Mouse (Mus musculus) adrenal gland, adult 18-20 months (tissue): Measurements from ENCODE around the gene Shc1. TPM values are rescaled to one million over a fixed set of nuclear protein-coding genes. Genes with fewer than 3 reads are reported as not detected.
"Not testable (repeated sequence)": the region's sequence is repeated elsewhere in the genome, so short reads cannot be mapped to it uniquely, and the experiment has no call there.

ENCODE experiments used
- DNase-seq, 2 experiments: peaks; one replicate each; pipeline ENCODE4 v3.0.0; 2021 to 2022; ENCODE audit warnings: low spot score in 2 of 2
- total RNA-seq, 2 experiments: library from RNA; stranded (reverse); gene quantifications; 1 replicate in 1 of 2; 2 replicates in 1 of 2; pipeline ENCODE4 v1.2.3; 2021

Shc1 gene
- total RNA-seq, 2 experiments from 2014 or later: 75.5 to 87.1 TPM

GRCm38 (mm10) chr3:89416158-89416557 is 2.1 kb upstream of the Shc1 start:
- no peak for DNase-seq

DNA sequence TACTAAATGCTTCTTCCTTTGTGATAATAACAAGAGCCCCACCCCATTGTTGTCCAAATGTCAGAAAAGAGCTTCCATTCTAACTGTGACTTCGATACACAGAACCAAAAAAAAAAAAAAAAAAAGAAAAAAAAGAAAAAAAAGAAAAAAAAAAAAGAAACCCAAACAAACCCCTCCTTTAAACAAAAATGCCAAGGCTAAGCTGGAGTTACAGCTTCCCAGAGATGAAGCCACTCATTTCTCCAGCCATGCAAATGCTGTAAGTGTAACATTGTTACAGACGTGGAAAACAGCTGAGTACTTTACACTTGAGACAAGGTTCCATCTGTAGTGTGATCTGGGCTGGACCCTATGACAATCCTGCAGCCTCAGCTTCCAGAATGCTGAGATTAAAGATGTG is 1.1 kb upstream of the Shc1 start:
- no peak for DNase-seq

- DNase-seq: no peak
These were observed 438 bp upstream of the Shc1 start for GRCm38 (mm10) chr3:89417840-89418169.

DNA sequence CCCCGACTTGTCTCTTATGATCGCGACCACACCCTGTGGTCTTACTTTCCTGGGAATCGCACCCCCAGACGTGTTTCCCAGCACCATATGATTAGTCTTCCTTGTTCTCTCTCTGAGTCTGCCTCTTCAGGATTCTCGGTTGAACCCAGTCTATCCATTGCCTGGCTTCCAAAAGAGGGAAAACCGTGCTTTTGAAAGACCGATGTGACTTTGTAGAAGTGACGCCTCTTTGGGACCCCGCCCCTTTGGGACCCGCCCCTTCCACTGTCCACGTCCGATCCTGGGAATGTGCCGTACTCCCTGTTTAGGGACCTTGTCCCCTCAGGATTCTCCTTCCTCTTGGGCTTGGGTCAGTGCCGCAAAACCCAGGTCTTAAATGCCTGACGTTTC is 613 bp downstream of the Shc1 start:
- DNase-seq: peak; percentile 60 to 71

GRCm38 (mm10) chr3:89419571-89419970 is 1.3 kb downstream of the Shc1 start:
- peak; percentile 49 to 51 for DNase-seq

DNA sequence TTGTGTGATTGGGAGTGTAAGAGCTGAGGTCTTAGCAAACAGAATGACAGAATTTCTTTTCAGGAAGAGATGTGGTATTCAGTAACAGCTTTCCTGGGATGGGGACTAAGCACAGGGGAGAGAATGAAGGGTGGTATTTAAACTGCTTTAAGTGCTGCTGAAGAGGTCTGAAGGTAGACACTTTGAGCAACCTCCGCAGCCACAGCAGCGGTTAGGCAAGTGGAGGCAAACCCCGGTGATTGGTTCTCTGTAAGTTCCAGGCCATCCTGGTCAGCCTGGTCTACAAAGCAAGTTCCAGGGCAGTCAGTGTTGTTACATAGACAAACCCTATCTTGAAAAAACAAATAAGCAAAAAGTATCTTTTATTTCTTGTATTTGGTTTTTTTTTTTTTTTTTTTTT is 1.7 kb downstream of the Shc1 start:
- no peak for DNase-seq

DNA sequence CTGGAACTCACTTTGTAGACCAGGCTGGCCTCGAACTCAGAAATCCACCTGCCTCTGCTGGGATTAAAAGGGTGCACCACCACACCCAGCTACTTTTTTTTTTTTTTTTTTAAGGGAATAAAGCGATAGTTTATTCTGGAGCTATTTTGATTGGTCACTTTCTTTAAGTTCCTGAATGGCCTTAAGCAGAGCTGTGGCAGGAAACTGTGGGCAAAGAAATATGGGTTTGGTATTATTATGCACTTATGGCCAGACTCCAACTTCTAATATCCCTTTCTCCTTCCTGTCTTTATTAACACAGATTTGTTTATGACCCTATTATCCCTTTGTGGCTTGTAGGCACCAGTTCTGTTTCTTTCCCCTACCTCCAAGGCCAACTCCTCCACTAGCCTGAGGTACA is 2.2 kb downstream of the Shc1 start:
- no peak for DNase-seq

GRCm38 (mm10) chr3:89421002-89421774 is 2.9 kb downstream of the Shc1 start:
- DNase-seq: peak; percentile 60 to 63

GRCm38 (mm10) chr3:89421810-89422473 is 3.7 kb downstream of the Shc1 start:
- no peak for DNase-seq

DNA sequence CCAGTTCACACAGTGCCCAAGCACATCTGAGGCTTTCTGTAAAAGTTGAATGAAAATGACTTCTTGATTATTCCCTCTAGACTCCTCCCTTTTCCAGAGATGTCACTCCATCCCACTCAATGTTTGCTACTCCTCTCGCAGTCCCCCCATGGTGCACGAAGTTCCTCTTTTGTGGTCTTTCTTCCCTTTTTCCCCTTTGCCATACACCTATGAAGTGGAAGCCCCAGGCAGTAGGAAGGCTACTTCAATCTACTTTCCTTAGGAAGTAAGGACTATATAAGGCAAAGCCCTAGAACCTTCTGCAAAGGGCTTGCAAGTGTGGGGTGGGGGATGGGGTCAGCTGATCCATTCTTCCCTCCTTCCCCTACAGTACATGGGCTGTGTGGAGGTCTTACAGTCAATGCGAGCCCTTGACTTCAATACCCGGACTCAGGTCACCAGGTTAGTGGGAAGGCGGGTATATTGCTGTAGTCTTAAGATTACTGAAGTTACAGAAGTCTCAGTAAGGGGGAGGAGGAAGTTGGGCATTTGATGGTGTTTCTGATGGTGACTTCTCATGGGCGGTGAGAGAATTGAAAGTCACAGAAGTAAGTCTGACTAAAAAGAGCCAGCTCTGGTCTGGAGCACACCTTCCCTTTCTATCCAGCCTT is 4.4 kb downstream of the Shc1 start:
- no peak for DNase-seq

DNA sequence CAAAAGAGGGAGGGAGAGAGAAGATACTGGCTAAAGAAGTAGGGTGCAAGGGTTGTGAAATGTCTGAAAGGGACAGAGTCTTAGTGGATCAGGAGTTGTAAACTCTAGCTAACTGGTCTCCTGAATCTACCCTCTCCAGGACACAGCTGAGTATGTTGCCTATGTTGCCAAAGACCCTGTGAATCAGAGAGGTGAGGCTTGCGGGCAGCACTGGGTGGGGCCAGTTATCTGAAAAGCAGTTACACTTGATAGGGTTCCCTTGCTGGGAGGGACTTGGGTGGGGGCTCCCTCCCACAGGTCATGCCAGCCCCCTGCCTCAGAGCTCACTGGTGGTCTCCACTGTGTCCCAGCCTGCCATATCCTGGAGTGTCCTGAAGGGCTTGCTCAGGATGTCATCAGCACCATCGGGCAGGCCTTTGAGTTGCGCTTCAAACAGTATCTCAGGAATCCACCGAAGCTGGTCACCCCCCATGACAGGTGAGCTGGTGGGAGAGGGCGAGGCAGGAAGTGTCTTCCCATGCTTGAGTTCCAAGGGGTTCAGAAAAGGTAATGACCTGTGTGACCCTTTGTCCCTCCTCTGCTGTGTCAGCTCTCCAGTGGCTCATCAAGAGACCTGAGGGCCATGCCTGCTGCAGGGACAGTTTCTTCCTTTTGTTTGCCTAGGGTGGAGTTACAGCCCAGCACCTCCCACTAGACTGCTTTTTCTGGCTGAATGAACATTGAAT is 6.3 kb downstream of the Shc1 start:
- no peak for DNase-seq

GRCm38 (mm10) chr3:89425141-89425525 is 6.9 kb downstream of the Shc1 start:
- DNase-seq: no peak

GRCm38 (mm10) chr3:89425876-89426275 is 7.6 kb downstream of the Shc1 start:
- no peak for DNase-seq

DNA sequence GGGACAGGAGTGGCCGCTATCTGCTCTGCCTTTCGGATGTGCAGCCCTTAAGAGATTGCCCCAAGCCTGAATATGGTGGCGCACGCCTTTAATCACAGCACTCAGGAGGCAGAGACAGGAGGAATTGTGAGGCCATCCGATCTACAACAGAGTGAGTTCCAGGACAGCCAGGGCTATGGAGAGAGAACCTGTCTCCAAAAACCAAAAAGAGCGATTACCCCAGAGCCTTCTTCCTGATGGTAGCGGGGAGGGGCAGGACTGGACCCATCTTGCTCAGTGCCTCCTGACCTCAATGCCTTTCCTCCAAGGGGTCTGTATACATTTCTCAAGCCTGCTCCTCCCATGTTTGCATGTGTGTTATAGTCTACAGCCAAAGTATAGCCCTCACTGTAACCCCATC is 10.8 kb downstream of the Shc1 start:
- DNase-seq: not testable (repeated sequence)

GRCm38 (mm10) chr3:89430171-89431159 is 12.2 kb downstream of the Shc1 start, which contains the start of gene Pygo2:
Pygo2 (plus strand) TSS chr3:89430214.
- DNase-seq: peak; percentile 90 to 91

GRCm38 (mm10) chr3:89432606-89433005 is 14.4 kb downstream of the Shc1 start:
- DNase-seq: no peak

- DNase-seq: no peak
These were observed 16.3 kb downstream of the Shc1 start for GRCm38 (mm10) chr3:89434532-89434931.

DNA sequence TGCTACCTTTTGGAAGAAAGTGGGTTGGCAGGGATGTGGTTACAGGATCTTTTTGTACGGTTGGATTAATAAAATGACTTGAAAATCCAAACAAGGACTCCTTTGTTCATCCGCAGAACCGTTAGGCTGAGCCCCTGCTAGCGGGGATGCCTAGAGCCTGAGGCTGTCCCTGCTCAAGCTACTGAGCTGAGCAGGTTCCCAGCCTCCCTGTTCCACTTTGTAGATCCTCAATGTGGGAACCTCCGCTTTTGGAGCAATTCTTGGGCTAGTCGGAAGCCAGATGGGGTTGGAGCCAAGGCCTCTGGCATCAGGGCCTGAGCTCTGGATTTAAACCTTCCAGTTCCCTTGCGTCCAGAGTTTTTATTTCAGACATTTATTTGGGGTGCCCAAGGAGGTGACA is 16.8 kb downstream of the Shc1 start:
- no peak for DNase-seq

DNA sequence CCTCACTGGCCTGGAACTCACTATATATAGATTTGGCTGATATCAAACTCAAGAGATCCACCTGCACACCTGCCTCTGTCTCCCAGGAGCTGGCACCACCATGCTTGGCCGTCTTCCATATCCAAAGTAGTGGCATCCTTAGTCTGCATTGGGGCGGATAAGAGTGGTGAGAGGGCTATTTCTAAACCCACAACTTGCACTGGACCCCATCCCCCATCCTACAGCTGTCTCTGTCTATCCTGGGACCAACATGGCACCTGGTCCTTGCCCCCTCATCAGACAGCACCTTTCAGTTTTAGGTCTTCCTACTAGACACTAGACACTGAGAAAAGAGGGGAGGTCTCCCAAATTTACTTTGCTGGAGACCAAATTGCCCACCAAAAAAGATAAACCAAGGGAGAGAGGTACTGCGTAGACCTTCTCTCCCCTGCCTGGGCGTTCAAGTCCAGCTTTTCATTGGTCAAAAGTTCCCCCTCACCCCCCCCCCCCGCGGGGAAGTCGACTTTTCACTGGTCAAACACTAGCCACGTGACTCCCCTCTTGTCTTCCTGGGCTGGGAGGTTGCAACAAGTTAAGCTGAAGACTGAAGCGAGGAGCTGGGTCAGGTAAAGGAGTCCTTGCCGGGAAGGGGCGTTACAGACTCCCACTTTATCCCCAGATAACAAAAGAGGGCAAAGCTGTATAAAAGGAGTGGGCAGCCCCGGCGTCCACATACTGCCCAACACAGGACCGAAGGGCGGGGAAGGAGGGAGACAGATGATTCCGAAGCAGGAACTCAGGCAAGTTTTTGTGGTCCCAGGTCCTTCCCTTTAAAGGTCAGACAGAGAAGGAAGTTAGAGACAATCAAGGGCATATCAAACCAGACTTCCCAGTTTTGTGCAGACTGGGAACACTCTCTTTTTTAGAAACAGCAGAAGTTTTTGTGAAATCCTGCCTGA is 18.2 kb downstream of the Shc1 start, which contains the start of gene Pbxip1:
Gene Pbxip1 (plus strand): TSS at position 531 of the 938 bp plus-strand sequence.
- DNase-seq: peak; percentile 42 to 53
